Mouse (Mus musculus): ENCODE measurements around the gene Trex1.

Trex1 gene

GRCm38 (mm10) chr9:109027521-109027920 lies 32.0 kb downstream of the Trex1 start:
- in situ Hi-C loops (cut with MboI, MseI) = no loop called here

GRCm38 (mm10) chr9:109022866-109023685 lies 36.5 kb downstream of the Trex1 start:
- in situ Hi-C loops (cut with MboI, MseI) = no loop called here

- in situ Hi-C loops (cut with MboI, MseI) = no loop called here
Observed at GRCm38 (mm10) chr9:109021428-109021827, 38.1 kb downstream of the Trex1 start.

GRCm38 (mm10) chr9:109016973-109017604 lies 42.4 kb downstream of the Trex1 start:
- in situ Hi-C loops (cut with MboI, MseI) = no loop called here

- in situ Hi-C loops (cut with MboI, MseI) = no loop called here
Observed at GRCm38 (mm10) chr9:109015397-109015796, 44.1 kb downstream of the Trex1 start.

GRCm38 (mm10) chr9:109010316-109010690 lies 49.2 kb downstream of the Trex1 start:
- in situ Hi-C loops (cut with MboI, MseI) = loop anchor here (5.0 kb wide), 1 partner anchor 602 kb away; no protein-coding TSS in a partner anchor

- in situ Hi-C loops (cut with MboI, MseI) = loop anchor here (5.0 kb wide), 2 partner anchors 113 to 603 kb away; no protein-coding TSS in a partner anchor
Observed at GRCm38 (mm10) chr9:109009636-109010315, 49.8 kb downstream of the Trex1 start.

- in situ Hi-C loops (cut with MboI, MseI) = loop anchor here (5.0 kb wide), 1 partner anchor 113 kb away; no protein-coding TSS in a partner anchor
Observed at GRCm38 (mm10) chr9:109008994-109009635, 50.4 kb downstream of the Trex1 start.

GRCm38 (mm10) chr9:109008081-109008480 lies 51.5 kb downstream of the Trex1 start:
- in situ Hi-C loops (cut with MboI, MseI) = loop anchor here (5.0 kb wide), 1 partner anchor 114 kb away; no protein-coding TSS in a partner anchor

Data from regulatory T cell (primary cell).